Mouse (Mus musculus) kidney, adult 18-20 months (tissue): ENCODE data around the gene Gm14308.
"Not testable (repeated sequence)": the region's sequence is repeated elsewhere in the genome, so short reads cannot be mapped to it uniquely, and the experiment has no call there.

Experiments
- DNase-seq: peaks from one replicate; pipeline ENCODE4 v3.0.0; 2021

Gene Gm14308

DNA sequence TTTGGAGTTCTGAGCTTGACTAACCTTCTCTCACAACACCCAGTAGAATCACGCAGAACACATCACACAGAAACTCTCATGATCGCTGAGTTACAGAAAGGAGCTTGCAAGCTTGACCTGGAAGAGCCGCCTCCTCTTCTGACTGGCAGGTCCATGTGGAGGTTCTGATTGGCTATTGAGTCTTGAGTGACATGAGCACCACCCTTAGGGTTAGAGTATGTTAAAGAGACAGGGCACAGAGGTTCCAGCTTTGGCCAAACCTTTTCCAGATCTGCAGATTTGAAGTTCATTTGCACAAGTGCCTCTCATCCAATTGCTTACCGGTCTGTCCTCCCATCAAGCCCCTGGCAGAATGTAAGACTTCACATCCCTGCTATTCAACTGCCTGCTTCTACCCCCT, at the start of gene Gm14308:
Gm14308 (minus strand) TSS at position 101 of the 400 bp plus-strand sequence.
- DNase-seq, result not testable (repeated sequence)

- not testable (repeated sequence) for DNase-seq
Measured at GRCm38 (mm10) chr2:176670222-176670621, 34.1 kb upstream of the Gm14308 start, which contains the start of gene Zfp973. Gene Zfp973 (plus strand): TSS chr2:176670522.
